Mouse (Mus musculus) neural tube, embryonic 12.5 days (tissue): Measurements from ENCODE around the gene Map6. TPM values are rescaled to one million over a fixed set of nuclear protein-coding genes. Genes with fewer than 3 reads are reported as not detected.
"Not testable (repeated sequence)": the region's sequence is repeated elsewhere in the genome, so short reads cannot be mapped to it uniquely, and the experiment has no call there.

ENCODE experiments used
- ATAC-seq: fragments of 200-750 bp; cut with Nextera tagmentation; 2 replicates; pipeline ENCODE4 v1.8.0; 2017; ENCODE audit warnings: low read depth, mild to moderate bottlenecking, moderate TSS enrichment, moderate library complexity; ENCODE audit not compliant: low FRiP score
- H3K27ac ChIP-seq: fragments of 300-500 bp; sonication (generic); 2 replicates; pipeline ENCODE4 v1.5.1; 2016
- H3K27me3 ChIP-seq: fragments of 300-500 bp; sonication (generic); replicated peaks from 2 replicates; pipeline ENCODE4 v1.6.1; 2016; ENCODE audit warnings: mild to moderate bottlenecking
- H3K36me3 ChIP-seq: fragments of 300-500 bp; sonication (generic); 2 replicates; pipeline ENCODE4 v1.6.1; 2016; ENCODE audit warnings: mild to moderate bottlenecking
- H3K4me1 ChIP-seq: fragments of 300-500 bp; sonication (generic); 2 replicates; pipeline ENCODE4 v1.6.1; 2016
- H3K4me2 ChIP-seq: fragments of 300-500 bp; sonication (generic); replicated peaks from 2 replicates; pipeline ENCODE4 v1.6.1; 2016; ENCODE audit warnings: mild to moderate bottlenecking
- H3K4me3 ChIP-seq: fragments of 300-500 bp; sonication (generic); 2 replicates; pipeline ENCODE4 v1.5.1; 2016
- H3K9ac ChIP-seq: fragments of 300-500 bp; sonication (generic); 2 replicates; pipeline ENCODE4 v1.6.1; 2016; ENCODE audit warnings: mild to moderate bottlenecking
- H3K9me3 ChIP-seq: fragments of 300-500 bp; sonication (generic); 2 replicates; pipeline ENCODE4 v1.6.1; 2016; ENCODE audit warnings: mild to moderate bottlenecking
- WGBS: fragments of 180-500 bp; shearing (Covaris S2); methylation state at CpG from one replicate; pipeline ENCODE4 v1.1.7; 2016; 5-methylcytosine and 5-hydroxymethylcytosine counted together
- polyA plus RNA-seq: library from polyadenylated mRNA; unstranded; fragments of >200 nt; fragmentation: Nextera tagmentation; extraction: Ambion mirVana; gene quantifications from 2 replicates; pipeline ENCODE4 v1.2.1, GENCODE M21; 2016

The Map6 gene
- polyA plus RNA-seq, 1 experiment from 2014 or later, result 96.9 TPM

DNA sequence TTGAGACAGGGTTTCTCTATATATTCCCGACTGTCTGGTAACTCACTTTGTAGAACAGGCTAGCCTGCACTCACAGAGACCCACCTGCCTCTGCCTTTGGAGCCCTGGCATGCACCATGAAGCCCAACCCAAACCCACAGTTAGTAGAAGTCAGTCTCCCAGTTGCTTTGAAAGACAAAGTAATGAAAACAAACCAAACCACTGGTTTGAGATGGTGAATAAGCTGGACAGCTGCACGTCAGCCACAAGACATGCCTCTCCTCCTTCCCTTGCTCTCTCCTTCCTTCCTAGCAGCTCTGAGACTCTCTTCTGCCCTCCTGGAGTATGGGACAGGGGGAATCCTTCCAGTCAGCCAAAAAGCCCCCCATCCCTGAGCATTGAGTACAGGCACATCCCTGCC lies 94.9 kb downstream of the Map6 start:
- WGBS, result 87% methylated on average over 2 of the region's 2 CpGs
- no peaks in the 10 kb centered on the region for H3K27me3 ChIP-seq
- no peak overlapping the region for H3K9ac ChIP-seq
- no peaks in the 10 kb centered on the region for H3K36me3 ChIP-seq
- no peaks in the 10 kb centered on the region for H3K9me3 ChIP-seq
- no peak overlapping the region for H3K4me2 ChIP-seq
- H3K27ac ChIP-seq, result no peak overlapping the region
- H3K4me1 ChIP-seq, result peaks cover 32% of the 10 kb centered on the region
- no peak for ATAC-seq
- H3K4me3 ChIP-seq, result no peak overlapping the region

DNA sequence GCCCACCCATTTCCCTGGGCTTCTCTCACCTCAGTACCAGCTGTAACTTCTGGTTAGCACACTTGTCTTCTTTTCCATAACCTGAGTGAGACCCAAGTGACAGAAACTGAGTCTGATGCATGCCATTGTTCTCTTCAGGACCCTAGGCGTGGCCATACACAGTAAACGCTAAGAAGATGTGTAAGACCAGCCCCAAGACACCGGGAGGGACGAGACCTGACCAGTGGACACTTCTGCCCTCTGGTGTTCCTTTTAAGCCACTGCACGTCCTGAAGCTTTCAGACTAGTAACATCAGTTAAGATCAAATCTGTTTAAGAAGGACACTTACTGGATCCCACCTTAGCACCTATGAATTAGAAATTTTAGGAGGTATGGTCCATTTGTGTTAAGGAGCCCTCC lies 97.8 kb downstream of the Map6 start:
- ATAC-seq, result peak; percentile 49; the same call in 1 of the 2 replicates
- Histone ChIP-seq H3K27ac (no peak overlapping the region), H3K4me3 (no peak overlapping the region), H3K9ac (0 out of 2 replicates have a peak overlapping the region, but pooled peaks have one; percentile 27), H3K4me2 (peak overlapping the region; percentile 27), H3K36me3 (no peaks in the 10 kb centered on the region), H3K27me3 (no peaks in the 10 kb centered on the region; the same call in 1 of the 2 replicates), H3K4me1 (peaks cover 22% of the 10 kb centered on the region), H3K9me3 (no peaks in the 10 kb centered on the region)
- WGBS, result 1% methylated on average over 5 of the region's 5 CpGs

DNA sequence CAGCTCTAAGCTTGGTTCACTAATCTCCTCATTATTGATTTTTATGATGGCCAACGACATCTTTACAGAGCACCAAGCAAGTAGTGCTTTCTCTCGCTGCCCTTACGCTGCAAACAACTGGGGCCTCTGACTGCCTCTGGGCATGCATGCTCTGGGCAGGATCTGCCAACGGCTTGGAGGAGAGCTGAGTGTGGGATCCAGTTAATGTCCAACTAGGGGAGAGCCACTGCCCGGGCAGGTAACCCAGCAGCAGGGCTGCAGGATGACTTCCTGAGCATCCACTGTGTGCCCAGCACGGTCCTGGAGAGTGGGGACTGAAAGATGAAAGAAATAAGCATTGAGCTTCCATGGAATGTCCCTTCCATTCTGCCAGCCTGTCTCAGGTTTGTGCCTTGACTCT lies 99.5 kb downstream of the Map6 start:
- Histone ChIP-seq H3K9ac (no peak overlapping the region), H3K27ac (no peak overlapping the region), H3K36me3 (no peaks in the 10 kb centered on the region), H3K4me1 (peaks cover 7% of the 10 kb centered on the region; the same call in 1 of the 2 replicates), H3K4me3 (no peak overlapping the region), H3K4me2 (no peak overlapping the region), H3K9me3 (no peaks in the 10 kb centered on the region), H3K27me3 (no peaks in the 10 kb centered on the region; the same call in 1 of the 2 replicates)
- no peak for ATAC-seq
- WGBS, result 72% methylated on average over 6 of the region's 6 CpGs

DNA sequence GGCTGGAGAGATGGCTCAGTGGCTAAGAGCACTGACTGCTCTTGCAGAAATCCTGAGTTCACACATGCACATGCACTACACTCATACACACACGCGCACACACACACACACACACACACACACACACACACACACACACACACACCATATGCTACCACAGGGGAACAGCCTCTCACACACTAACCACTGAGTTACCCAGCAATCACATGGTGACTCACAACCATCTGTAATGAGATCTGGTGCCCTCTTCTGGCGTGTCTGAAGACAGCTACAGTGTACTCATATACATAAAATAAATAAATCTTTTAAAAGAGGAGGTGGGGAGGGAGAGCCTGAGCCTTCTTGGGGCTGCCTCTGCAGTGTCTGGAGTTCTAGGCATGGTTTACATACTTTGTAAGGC lies 107.1 kb downstream of the Map6 start:
- not testable (repeated sequence) for H3K27me3 ChIP-seq, H3K4me1 ChIP-seq, H3K4me3 ChIP-seq, ATAC-seq, H3K4me2 ChIP-seq, H3K27ac ChIP-seq, H3K36me3 ChIP-seq, H3K9ac ChIP-seq, H3K9me3 ChIP-seq
- WGBS, result 59% methylated on average over 3 of the region's 3 CpGs

DNA sequence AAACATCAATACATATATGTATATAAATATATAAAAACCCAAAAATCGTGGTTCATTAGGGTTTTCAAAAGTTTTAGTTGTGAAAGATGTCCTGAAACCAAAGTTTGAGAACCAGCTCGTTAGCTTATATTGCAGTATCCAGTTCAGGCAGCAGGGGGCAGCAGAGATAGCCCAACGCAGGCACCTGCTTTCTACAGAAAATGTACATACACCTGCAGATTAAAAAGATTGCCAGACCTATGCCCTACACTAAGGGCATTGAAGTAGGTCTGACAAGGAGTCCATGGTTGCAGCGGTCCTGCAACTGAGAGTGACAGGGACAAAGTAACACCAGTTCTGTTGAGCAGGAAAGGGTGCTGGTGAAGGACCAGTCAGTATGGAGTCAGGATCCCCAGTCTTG lies 108.2 kb downstream of the Map6 start:
- no peak overlapping the region for H3K4me3 ChIP-seq
- H3K4me2 ChIP-seq, result no peak overlapping the region
- H3K4me1 ChIP-seq, result peaks cover 13% of the 10 kb centered on the region; the same call in 1 of the 2 replicates
- no peaks in the 10 kb centered on the region for H3K9me3 ChIP-seq
- H3K27ac ChIP-seq, result no peak overlapping the region
- 9% methylated on average over 4 of the region's 4 CpGs for WGBS
- ATAC-seq, result no peak
- H3K36me3 ChIP-seq, result no peaks in the 10 kb centered on the region
- H3K9ac ChIP-seq, result no peak overlapping the region
- H3K27me3 ChIP-seq, result no peaks in the 10 kb centered on the region

DNA sequence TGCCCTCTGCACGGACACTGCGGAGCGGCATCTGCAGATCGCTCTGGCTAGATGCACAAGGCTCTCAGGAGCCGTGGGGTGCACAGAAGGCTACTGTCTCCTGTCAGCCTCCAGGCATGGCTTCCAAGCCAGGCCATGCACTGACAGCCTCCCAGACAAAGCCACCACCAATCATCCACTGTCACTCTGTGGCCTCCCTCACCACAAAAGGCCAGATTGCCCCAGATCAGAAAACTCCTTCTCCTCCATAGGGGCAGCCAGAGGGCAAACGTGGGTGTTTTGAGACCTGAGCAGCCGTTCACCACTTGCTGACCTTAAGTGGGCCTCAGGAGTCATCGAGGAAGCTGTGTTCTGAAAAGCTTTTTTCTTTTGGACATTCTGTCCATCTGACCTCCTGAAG lies 111.6 kb downstream of the Map6 start:
- Histone ChIP-seq H3K9ac (0 out of 2 replicates have a peak overlapping the region, but pooled peaks have one; percentile 6), H3K27ac (no peak overlapping the region)
- WGBS, result 31% methylated on average over 8 of the region's 8 CpGs

DNA sequence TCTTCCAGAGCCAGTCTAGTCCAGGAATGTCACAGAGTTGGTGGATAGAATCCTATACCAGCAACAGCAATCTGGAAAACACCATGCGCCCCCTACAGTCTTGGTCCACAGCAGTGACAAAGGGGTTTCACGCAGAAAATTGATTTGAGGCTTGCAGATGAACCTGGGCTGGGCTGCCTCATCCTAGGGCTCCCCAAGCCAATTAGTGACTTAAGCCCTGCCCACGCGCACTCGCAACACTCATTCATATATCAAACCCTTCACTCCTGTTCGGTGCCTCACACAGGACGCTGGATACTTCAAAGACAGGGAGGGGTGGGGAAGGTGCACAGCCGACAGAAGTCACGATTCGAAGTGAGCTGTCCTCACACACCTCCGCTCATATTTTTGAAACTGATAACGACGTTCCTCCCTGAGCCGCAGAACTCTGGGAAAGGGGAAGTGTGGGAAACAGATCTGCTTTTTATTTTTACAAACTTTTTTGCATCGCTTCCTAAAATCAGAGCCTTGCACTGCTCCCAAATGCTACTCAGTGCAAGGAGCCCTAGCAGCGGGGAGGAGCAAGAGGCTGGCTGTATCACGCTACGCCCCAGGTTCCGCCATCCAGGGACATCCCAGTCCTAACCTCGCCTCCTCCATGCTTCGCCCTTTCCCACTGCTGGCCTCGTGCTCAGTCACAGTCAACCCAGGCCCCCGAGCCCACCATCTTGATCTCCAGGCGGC lies 113.4 kb downstream of the Map6 start:
- 1% methylated on average over 24 of the region's 24 CpGs for WGBS
- peak; percentile 54 for ATAC-seq
- peak overlapping the region; percentile 91 for H3K27ac ChIP-seq

More for the DNA sequence above, 111.6 kb downstream of the Map6 start:
- no peaks in the 10 kb centered on the region for H3K9me3 ChIP-seq
- ATAC-seq, result no peak
- no peak overlapping the region for H3K4me3 ChIP-seq
- H3K36me3 ChIP-seq, result no peaks in the 10 kb centered on the region
- 0 out of 2 replicates have a peak overlapping the region, but pooled peaks have one; percentile 12 for H3K4me2 ChIP-seq
- H3K4me1 ChIP-seq, result peaks cover 37% of the 10 kb centered on the region
- H3K27me3 ChIP-seq, result 0 out of 2 replicates have a peak, but pooled peaks cover 7% of the 10 kb centered on the region

DNA sequence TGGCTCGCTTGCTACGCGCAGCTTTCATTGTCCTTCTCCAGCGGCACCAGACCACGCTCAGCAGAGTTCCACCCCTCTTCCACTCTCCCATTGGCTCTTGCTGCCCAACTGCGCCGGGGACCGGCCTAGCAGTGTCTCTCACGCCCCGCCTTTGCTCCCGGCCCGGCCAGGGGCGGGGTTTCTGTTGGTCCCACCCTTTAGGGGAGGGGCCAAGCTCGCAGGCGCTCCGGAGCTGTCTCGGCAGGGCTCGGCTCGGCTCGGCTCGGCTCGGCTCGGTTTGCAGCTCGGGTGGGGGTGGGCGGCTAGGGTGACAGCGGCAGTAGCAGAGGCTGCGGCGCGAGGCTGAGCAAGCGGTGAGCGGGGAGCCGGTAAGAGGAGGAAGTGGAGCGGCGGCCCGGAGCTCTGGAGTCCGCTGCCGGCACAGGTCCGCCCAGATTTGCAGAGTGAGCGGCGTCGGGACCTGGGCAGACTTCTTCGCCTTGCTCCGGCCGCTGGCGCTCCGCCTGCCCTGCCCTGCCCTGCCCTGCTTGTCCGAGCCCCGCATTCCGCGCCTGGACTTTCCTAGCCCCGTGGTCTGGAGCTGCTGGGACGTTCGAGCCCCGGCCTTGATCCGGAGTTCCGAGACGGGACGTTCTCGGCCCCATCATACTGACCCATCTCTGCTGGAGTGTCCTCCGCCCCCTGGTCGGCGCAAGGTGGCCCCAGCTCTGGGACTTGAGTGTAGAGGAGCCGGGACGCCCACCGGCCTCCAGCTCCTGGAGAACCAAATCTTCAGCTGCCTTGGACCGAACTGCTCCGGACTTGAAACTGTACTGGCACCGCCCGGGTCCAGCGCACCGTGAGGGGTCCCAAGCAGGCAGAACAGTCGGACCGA lies 114.2 kb downstream of the Map6 start, which contains the start of gene Gdpd5:
Gdpd5 (plus strand) TSS at position 201 of the 874 bp plus-strand sequence.
- peaks cover 62% of the 10 kb centered on the region for H3K4me1 ChIP-seq
- ATAC-seq, result peak; percentile 95
- no peaks in the 10 kb centered on the region for H3K36me3 ChIP-seq
- peak within 1 kb of the TSS; percentile 90 for H3K4me2 ChIP-seq
- H3K9me3 ChIP-seq, result no peaks in the 10 kb centered on the region
- H3K27ac ChIP-seq, result peak within 1 kb of the TSS; percentile 91
- under 1% methylated on average over 73 of the region's 73 CpGs for WGBS
- H3K9ac ChIP-seq, result peak within 1 kb of the TSS; percentile 85
- H3K27me3 ChIP-seq, result 0 out of 2 replicates have a peak, but pooled peaks cover 7% of the 10 kb centered on the region
- peak within 1 kb of the TSS; percentile 70 for H3K4me3 ChIP-seq

More for the DNA sequence above, 113.4 kb downstream of the Map6 start:
- peak overlapping the region; percentile 70 for H3K4me3 ChIP-seq
- peak overlapping the region; percentile 90 for H3K4me2 ChIP-seq
- H3K27me3 ChIP-seq, result 0 out of 2 replicates have a peak, but pooled peaks cover 7% of the 10 kb centered on the region
- peaks cover 54% of the 10 kb centered on the region for H3K4me1 ChIP-seq
- peak overlapping the region; percentile 85 for H3K9ac ChIP-seq
- no peaks in the 10 kb centered on the region for H3K36me3 ChIP-seq
- no peaks in the 10 kb centered on the region for H3K9me3 ChIP-seq

DNA sequence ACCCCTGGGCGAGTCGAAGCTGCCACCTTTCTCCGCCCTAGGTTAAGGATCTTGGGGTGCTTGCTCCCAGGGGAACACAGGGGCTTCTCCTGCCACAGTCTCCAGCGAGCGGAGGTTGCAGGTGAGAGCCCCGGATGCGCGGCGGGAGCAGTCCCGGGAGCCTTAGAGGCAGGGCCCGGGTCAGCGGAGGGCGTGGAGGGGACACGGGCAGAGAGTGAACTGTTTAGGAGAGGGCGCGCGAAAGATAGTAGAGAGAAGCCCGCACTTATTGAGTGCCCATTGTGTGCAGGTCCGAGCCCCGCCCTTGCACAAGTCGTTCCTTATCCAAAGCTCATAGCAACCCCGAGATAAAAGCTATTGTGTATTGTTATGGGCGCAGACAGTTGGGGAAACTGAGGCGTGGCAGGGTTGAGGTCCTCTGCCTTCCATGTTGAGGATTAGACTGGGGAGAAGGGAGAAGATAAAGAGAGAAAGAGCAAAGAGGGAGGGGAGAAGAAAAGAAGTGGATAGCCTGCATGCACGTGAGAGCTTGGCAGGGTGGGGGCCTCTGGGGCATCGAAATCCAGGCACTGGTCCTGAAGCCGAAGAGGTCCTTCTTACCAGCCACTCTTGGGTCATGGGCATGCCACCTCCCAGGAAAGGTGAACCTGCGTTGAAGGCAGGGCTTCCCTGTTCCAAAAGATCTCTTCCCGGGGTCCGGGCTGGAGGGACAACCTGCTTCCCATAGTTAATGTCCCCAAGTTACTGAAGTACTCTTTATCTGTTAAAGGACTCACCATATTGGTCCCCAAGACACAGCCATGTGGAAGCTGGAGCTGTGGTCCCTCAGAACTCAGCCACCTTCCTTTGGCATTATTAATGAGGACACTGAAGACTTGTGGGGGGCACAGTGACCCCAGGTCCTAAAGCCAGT lies 115.1 kb downstream of the Map6 start:
- ATAC-seq, result peak; percentile 2; the same call in 1 of the 2 replicates
- WGBS, result 10% methylated on average over 30 of the region's 30 CpGs
- Histone ChIP-seq H3K4me3 (peak overlapping the region; percentile 70), H3K4me2 (peak overlapping the region; percentile 90), H3K36me3 (peaks cover 7% of the 10 kb centered on the region; the same call in 1 of the 2 replicates), H3K4me1 (peaks cover 65% of the 10 kb centered on the region), H3K27me3 (0 out of 2 replicates have a peak, but pooled peaks cover 7% of the 10 kb centered on the region), H3K9me3 (no peaks in the 10 kb centered on the region), H3K27ac (0 out of 2 replicates have a peak overlapping the region, but pooled peaks have one; percentile 55), H3K9ac (peak overlapping the region; percentile 85)

DNA sequence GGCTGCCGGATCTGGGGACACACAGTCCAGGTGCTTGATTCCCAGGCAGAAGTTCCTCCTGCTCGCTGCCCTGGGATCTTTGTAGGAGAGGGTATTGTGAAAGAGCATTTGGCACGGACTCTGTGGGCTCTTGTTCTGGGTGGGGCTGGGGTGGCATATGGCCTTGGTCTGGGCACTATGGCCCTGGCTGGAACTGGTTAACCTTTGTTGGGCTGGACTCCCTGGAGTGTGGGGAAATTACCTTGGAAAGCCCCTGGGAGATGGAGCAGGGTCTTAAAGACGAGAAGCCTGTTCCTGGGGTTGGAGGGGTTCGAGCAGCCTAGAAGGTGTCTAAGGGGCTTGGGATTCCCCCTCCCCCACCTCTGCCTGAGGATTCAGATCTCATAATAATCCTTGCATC lies 116.0 kb downstream of the Map6 start:
- WGBS, result 48% methylated on average over 5 of the region's 5 CpGs
- Histone ChIP-seq H3K9me3 (no peaks in the 10 kb centered on the region), H3K36me3 (peaks cover 14% of the 10 kb centered on the region; the same call in 1 of the 2 replicates), H3K4me2 (peak overlapping the region; percentile 90), H3K27ac (no peak overlapping the region), H3K4me3 (peak overlapping the region; percentile 70), H3K27me3 (0 out of 2 replicates have a peak, but pooled peaks cover 7% of the 10 kb centered on the region), H3K9ac (peak overlapping the region; percentile 85), H3K4me1 (peaks cover 68% of the 10 kb centered on the region)
- ATAC-seq, result no peak

DNA sequence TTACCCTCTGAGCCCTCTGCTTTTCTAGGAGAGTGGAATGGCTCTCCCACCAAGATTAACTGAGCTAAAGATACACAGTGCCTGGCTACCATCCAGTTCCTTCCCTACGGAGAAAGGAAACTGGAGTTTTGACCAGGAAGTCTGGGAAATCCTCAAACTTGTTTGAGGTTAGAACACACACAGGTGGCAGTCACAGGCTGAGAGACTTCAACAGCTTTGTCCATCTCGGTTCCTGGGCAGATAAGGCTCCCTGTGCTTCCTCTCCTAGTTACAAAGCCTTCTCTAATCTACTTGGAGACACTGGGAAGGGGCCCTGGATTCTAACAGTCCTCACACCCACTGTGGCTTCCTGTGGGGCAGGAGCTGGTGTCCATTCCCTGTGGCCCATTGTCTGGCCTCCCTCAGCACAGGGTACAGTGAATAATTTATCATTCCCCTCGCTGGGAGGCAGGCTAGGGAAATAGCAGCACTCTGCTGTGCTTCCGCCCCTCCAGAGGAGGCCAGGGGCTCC lies 116.9 kb downstream of the Map6 start:
- 15% methylated on average over 4 of the region's 4 CpGs for WGBS
- peak overlapping the region; percentile 70 for H3K4me3 ChIP-seq

More for the DNA sequence above, 116.9 kb downstream of the Map6 start:
- H3K9ac ChIP-seq, result peak overlapping the region; percentile 85
- ATAC-seq, result no peak
- H3K4me1 ChIP-seq, result peaks cover 70% of the 10 kb centered on the region
- H3K9me3 ChIP-seq, result no peaks in the 10 kb centered on the region
- peaks cover 21% of the 10 kb centered on the region for H3K36me3 ChIP-seq
- 0 out of 2 replicates have a peak, but pooled peaks cover 7% of the 10 kb centered on the region for H3K27me3 ChIP-seq
- no peak overlapping the region; the same call in 1 of the 2 replicates for H3K27ac ChIP-seq
- H3K4me2 ChIP-seq, result peak overlapping the region; percentile 90
